In genomic region chr17:25067442-25067851, GRCm38 (mm10) we compare ENCODE assay signal across 8 mouse cellular contexts. TPM values are rescaled to one million over a fixed set of nuclear protein-coding genes. Genes with fewer than 3 reads are reported as not detected.
DNase-seq lines count a peak whose midpoint lies in the region; ATAC-seq and TF ChIP-seq lines count a peak whose summit lies in the region.
"Had no signal": no experiment of that assay in that cellular context is flagged by ENCODE, and none has a peak within 500 bp of the region (broad histone marks: within the 10 kb centered on the region; RNA-seq: fewer than 3 reads in every experiment).

No protein-coding gene starts in this region.

- ATAC-seq in heart, postnatal 0 days (ENCODE audit: insufficient read depth, low read depth) = peak; percentile 47
- ATAC-seq in liver, embryonic 13.5 days (ENCODE audit: low read depth) = no peak
- ATAC-seq in forebrain, embryonic 11.5 days (replicated peaks; ENCODE audit: low FRiP score) = no peak

- no peaks in the 10 kb centered on the region for H3K27me3 ChIP-seq in testis, adult 2 months (ENCODE audit: control insufficient read depth, insufficient read depth, low read length)
- no peaks in the 10 kb centered on the region for H3K27me3 ChIP-seq in heart, postnatal 0 days (ENCODE audit: control insufficient read depth, insufficient read depth, low read length)
- no peaks in the 10 kb centered on the region for H3K27me3 ChIP-seq in liver, embryonic 13.5 days
- H3K27me3 ChIP-seq in forebrain, embryonic 11.5 days (ENCODE audit: control insufficient read depth, insufficient read depth, low read length) = no peaks in the 10 kb centered on the region

- DNase-seq in testis, postnatal 14 days (ENCODE audit: low spot score) = no peak
- peak; percentile 58 for DNase-seq in heart, postnatal 0 days (ENCODE audit: low spot score)
- no peak for DNase-seq in liver, embryonic 13.5 days
- DNase-seq in forebrain, embryonic 11.5 days (ENCODE audit: low spot score) = no peak
- no peak for DNase-seq in gastrocnemius, adult 8-10 months (ENCODE audit: low spot score in 2 of 2)
- DNase-seq in urinary bladder, postnatal 25 days (ENCODE audit: low spot score) = no peak

- no peak for TF ChIP-seq POLR2A in testis, adult 2 months (IDR thresholded peaks at IDR 0.05; ENCODE audit: control insufficient read depth, low read depth, low read length)

- H3K9ac ChIP-seq in heart, postnatal 0 days (replicated peaks; ENCODE audit: low read depth, low read length) = no peak overlapping the region
- no peak overlapping the region for H3K9ac ChIP-seq in liver, embryonic 13.5 days
- H3K9ac ChIP-seq in forebrain, embryonic 11.5 days (ENCODE audit: low read length) = no peak overlapping the region

- H3K36me3 ChIP-seq in testis, adult 2 months (ENCODE audit: control insufficient read depth, insufficient read depth, low read length) = peaks cover 2% of the 10 kb centered on the region; the same call in 1 of the 2 replicates
- H3K36me3 ChIP-seq in heart, postnatal 0 days (replicated peaks; ENCODE audit: control insufficient read depth, insufficient read depth, low read length) = no peaks in the 10 kb centered on the region
- H3K36me3 ChIP-seq in liver, embryonic 13.5 days = no peaks in the 10 kb centered on the region
- H3K36me3 ChIP-seq in forebrain, embryonic 11.5 days (ENCODE audit: control insufficient read depth, insufficient read depth, low read length) = no peaks in the 10 kb centered on the region

- H3K4me3 ChIP-seq in testis, adult 2 months (ENCODE audit: control insufficient read depth, low read depth, low read length) = no peak overlapping the region
- no peak overlapping the region for H3K4me3 ChIP-seq in heart, postnatal 0 days (ENCODE audit: low read depth, low read length)
- no peak overlapping the region for H3K4me3 ChIP-seq in liver, embryonic 13.5 days (replicated peaks)
- no peak overlapping the region for H3K4me3 ChIP-seq in forebrain, embryonic 11.5 days (ENCODE audit: low read depth, low read length)

- no peaks in the 10 kb centered on the region for H3K9me3 ChIP-seq in heart, postnatal 0 days (replicated peaks; ENCODE audit: control insufficient read depth, low read length)
- no peaks in the 10 kb centered on the region for H3K9me3 ChIP-seq in liver, embryonic 13.5 days (replicated peaks)
- no peaks in the 10 kb centered on the region for H3K9me3 ChIP-seq in forebrain, embryonic 11.5 days (ENCODE audit: control insufficient read depth, low read length)

- H3K27ac ChIP-seq in testis, adult 2 months (ENCODE audit: control insufficient read depth, insufficient read depth, low read depth, low read length) = peak overlapping the region; percentile 68
- peak overlapping the region; percentile 64 for H3K27ac ChIP-seq in heart, postnatal 0 days (ENCODE audit: low read depth)
- peak overlapping the region; percentile 15; the same call in 1 of the 2 replicates for H3K27ac ChIP-seq in liver, embryonic 13.5 days
- no peak overlapping the region for H3K27ac ChIP-seq in forebrain, embryonic 11.5 days (ENCODE audit: low read depth, low read length)

- no peak for TF ChIP-seq CTCF in testis, adult 2 months (IDR thresholded peaks at IDR 0.05; ENCODE audit: control insufficient read depth, insufficient read depth, insufficient replicate concordance, low read depth, low read length)
- TF ChIP-seq CTCF in heart, postnatal 0 days (IDR thresholded peaks at IDR 0.05; ENCODE audit: low read depth) = no peak

- H3K4me2 ChIP-seq in heart, postnatal 0 days (ENCODE audit: low read depth, low read length) = no peak overlapping the region
- no peak overlapping the region for H3K4me2 ChIP-seq in liver, embryonic 13.5 days
- no peak overlapping the region for H3K4me2 ChIP-seq in forebrain, embryonic 11.5 days (ENCODE audit: low read depth, low read length, severe bottlenecking)
- H3K4me2 ChIP-seq: midbrain, embryonic 11.5 days had no signal

- 27% methylated on average over 8 of the region's 8 CpGs for WGBS in heart, postnatal 0 days
- 28% methylated on average over 8 of the region's 8 CpGs for WGBS in liver, embryonic 13.5 days (ENCODE audit: insufficient replicate concordance)
- WGBS in forebrain, embryonic 11.5 days = 83% methylated on average over 8 of the region's 8 CpGs

- TF ChIP-seq EP300 in heart, postnatal 0 days (IDR thresholded peaks at IDR 0.05; ENCODE audit: low read depth) = peak; percentile 95

- peaks cover 5% of the 10 kb centered on the region for H3K4me1 ChIP-seq in testis, adult 2 months (ENCODE audit: control insufficient read depth, insufficient read depth, low read length)
- H3K4me1 ChIP-seq in heart, postnatal 0 days (ENCODE audit: control insufficient read depth, insufficient read depth) = peaks cover 22% of the 10 kb centered on the region
- H3K4me1 ChIP-seq in liver, embryonic 13.5 days (replicated peaks) = peaks cover 51% of the 10 kb centered on the region
- no peaks in the 10 kb centered on the region for H3K4me1 ChIP-seq in forebrain, embryonic 11.5 days (replicated peaks; ENCODE audit: control insufficient read depth, insufficient read depth, low read length)

RNA-seq across cellular contexts. Expression of gene Tmem204, which starts 15.9 kb away (rescaled TPM):
- 4.1 and 5.2 TPM in 2 replicates for polyA plus RNA-seq in testis, adult 2 months (2012; rRNA removed)
- total RNA-seq in heart, postnatal 0 days (2014; rRNA removed; ENCODE audit: low replicate concordance) = 53.8 and 56.4 TPM in 2 replicates
- 27.2 and 27.9 TPM in 2 replicates for polyA plus RNA-seq in heart, postnatal 0 days (2015; fragmentation: Nextera tagmentation; extraction: Ambion mirVana)
- polyA plus RNA-seq in liver, embryonic 13.5 days (2015; fragmentation: Nextera tagmentation; extraction: Ambion mirVana) = 5.2 and 5.6 TPM in 2 replicates
- polyA plus RNA-seq in forebrain, embryonic 11.5 days (2014; fragmentation: Nextera tagmentation; extraction: Ambion mirVana) = 9.8 and 13.2 TPM in 2 replicates
- total RNA-seq in gastrocnemius, adult 8-10 months (2022) = 10 to 100 TPM in 1 of 4 experiments, 1 to 10 TPM in 3; 7.9 to 10.7 (median 8.2) TPM

RNA-seq across cellular contexts. Expression of gene Telo2, which starts 48.3 kb away (rescaled TPM):
- polyA plus RNA-seq in testis, adult 2 months (2012; rRNA removed) = 5.4 and 7.0 TPM in 2 replicates
- 27.9 and 31.4 TPM in 2 replicates for total RNA-seq in heart, postnatal 0 days (2014; rRNA removed; ENCODE audit: low replicate concordance)
- 13.2 and 15.3 TPM in 2 replicates for polyA plus RNA-seq in heart, postnatal 0 days (2015; fragmentation: Nextera tagmentation; extraction: Ambion mirVana)
- polyA plus RNA-seq in liver, embryonic 13.5 days (2015; fragmentation: Nextera tagmentation; extraction: Ambion mirVana) = 16.3 and 18.2 TPM in 2 replicates
- 41.2 and 45.4 TPM in 2 replicates for polyA plus RNA-seq in forebrain, embryonic 11.5 days (2014; fragmentation: Nextera tagmentation; extraction: Ambion mirVana)
- total RNA-seq in gastrocnemius, adult 8-10 months (2022) = 1 to 10 TPM; 4.2 to 8.6 (median 6.0) TPM

RNA-seq across cellular contexts. Expression of gene Ift140, which starts 51.6 kb away (rescaled TPM):
- 130 and 146 TPM in 2 replicates for polyA plus RNA-seq in testis, adult 2 months (2012; rRNA removed)
- 11.7 and 13.4 TPM in 2 replicates for total RNA-seq in heart, postnatal 0 days (2014; rRNA removed; ENCODE audit: low replicate concordance)
- 4.0 and 4.6 TPM in 2 replicates for polyA plus RNA-seq in heart, postnatal 0 days (2015; fragmentation: Nextera tagmentation; extraction: Ambion mirVana)
- polyA plus RNA-seq in liver, embryonic 13.5 days (2015; fragmentation: Nextera tagmentation; extraction: Ambion mirVana) = 94.4 and 99.3 TPM in 2 replicates
- polyA plus RNA-seq in forebrain, embryonic 11.5 days (2014; fragmentation: Nextera tagmentation; extraction: Ambion mirVana) = 29.0 and 29.2 TPM in 2 replicates
- 1 to 10 TPM; 1.4 to 2.7 (median 2.3) TPM for total RNA-seq in gastrocnemius, adult 8-10 months (2022)

RNA-seq across cellular contexts. Expression of gene Cramp1l, which starts 51.9 kb away (rescaled TPM):
- polyA plus RNA-seq in testis, adult 2 months (2012; rRNA removed) = 26.5 and 27.6 TPM in 2 replicates
- total RNA-seq in heart, postnatal 0 days (2014; rRNA removed; ENCODE audit: low replicate concordance) = 12.0 and 13.5 TPM in 2 replicates
- polyA plus RNA-seq in heart, postnatal 0 days (2015; fragmentation: Nextera tagmentation; extraction: Ambion mirVana) = 2.2 and 2.4 TPM in 2 replicates
- polyA plus RNA-seq in liver, embryonic 13.5 days (2015; fragmentation: Nextera tagmentation; extraction: Ambion mirVana) = 2.8 and 3.8 TPM in 2 replicates
- 14.3 and 14.7 TPM in 2 replicates for polyA plus RNA-seq in forebrain, embryonic 11.5 days (2014; fragmentation: Nextera tagmentation; extraction: Ambion mirVana)
- total RNA-seq in gastrocnemius, adult 8-10 months (2022) = 1 to 10 TPM; 6.2 to 6.9 (median 6.7) TPM

RNA-seq across cellular contexts. Expression of gene Ptx4, which starts 53.1 kb away (rescaled TPM):
- 0.23 and 0.40 TPM in 2 replicates for polyA plus RNA-seq in testis, adult 2 months (2012; rRNA removed)
- 0.12 TPM in 1 of 2 replicates, not detected in the other for total RNA-seq in heart, postnatal 0 days (2014; rRNA removed; ENCODE audit: low replicate concordance)
- 0.22 TPM in 2 replicates for polyA plus RNA-seq in heart, postnatal 0 days (2015; fragmentation: Nextera tagmentation; extraction: Ambion mirVana)
- polyA plus RNA-seq in liver, embryonic 13.5 days (2015; fragmentation: Nextera tagmentation; extraction: Ambion mirVana) = 0.09 TPM in 1 of 2 replicates, not detected in the other
- polyA plus RNA-seq in forebrain, embryonic 11.5 days (2014; fragmentation: Nextera tagmentation; extraction: Ambion mirVana) = 0.12 TPM in 1 of 2 replicates, not detected in the other
- total RNA-seq in gastrocnemius, adult 8-10 months (2022) = 1 to 10 TPM in 1 of 4 experiments, under 1 TPM in 3; 0.58 to 2.4 (median 0.79) TPM
- polyA plus RNA-seq: midbrain, embryonic 11.5 days had no signal
